Mouse (Mus musculus) heart, postnatal 14 days (tissue): Measurements from ENCODE around the gene Npas4. TPM values are rescaled to one million over a fixed set of nuclear protein-coding genes. Genes with fewer than 3 reads are reported as not detected.
"Not testable (repeated sequence)": the region's sequence is repeated elsewhere in the genome, so short reads cannot be mapped to it uniquely, and the experiment has no call there.

Experiments used
- DNase-seq, 2 experiments: peaks; one replicate each; pipeline ENCODE4 v3.0.0; 2021 to 2022
- intact Hi-C: fragments of 180-260 bp; cut with DNase I; formaldehyde crosslinking; loops from one replicate; pipeline ENCODE4 v1.15.1; 2025
- total RNA-seq, 2 experiments: library from RNA; stranded (reverse); gene quantifications; 2 replicates each; pipeline ENCODE4 v1.2.3; 2021

Gene Npas4
- total RNA-seq, 2 experiments from 2014 or later: not detected

DNA sequence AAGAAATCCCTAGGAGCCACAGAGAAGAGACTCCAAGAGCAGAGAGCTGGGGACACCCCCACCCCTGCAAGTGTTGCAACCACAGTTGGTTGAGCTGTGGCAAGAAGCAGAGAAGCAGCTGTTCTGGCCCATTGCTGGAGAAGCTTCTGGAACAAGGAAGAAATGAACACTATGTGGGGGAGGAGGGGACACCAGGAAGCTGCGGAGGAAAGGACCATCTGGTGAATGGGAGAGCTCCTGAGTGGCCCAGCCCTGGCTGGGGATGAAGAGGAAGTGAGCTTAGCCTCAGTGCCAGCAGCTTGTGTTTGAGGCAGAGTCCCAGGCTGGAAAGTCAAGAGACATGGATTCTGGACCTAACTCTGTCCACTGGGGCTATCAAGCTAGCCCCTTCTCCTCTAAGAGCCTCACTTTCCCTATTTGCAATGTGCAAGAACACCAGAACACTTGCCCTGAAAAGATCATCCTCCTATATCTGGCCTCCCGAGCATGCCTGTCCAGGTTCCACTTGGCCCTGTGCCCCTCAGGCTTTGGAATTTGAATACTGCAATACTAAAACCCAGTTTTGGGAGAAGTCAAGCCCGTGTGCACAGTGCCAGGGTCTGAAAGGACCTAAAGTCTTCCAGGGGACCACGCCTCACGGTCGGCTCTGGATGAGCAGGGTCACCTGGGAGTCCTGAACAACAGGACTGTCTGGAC lies 9.5 kb upstream of the Npas4 start:
- no peak for DNase-seq
- intact Hi-C loops: loop anchor here (5.0 kb wide), 1 partner anchor 372 kb away; the partner anchor contains the start of gene Rce1

DNA sequence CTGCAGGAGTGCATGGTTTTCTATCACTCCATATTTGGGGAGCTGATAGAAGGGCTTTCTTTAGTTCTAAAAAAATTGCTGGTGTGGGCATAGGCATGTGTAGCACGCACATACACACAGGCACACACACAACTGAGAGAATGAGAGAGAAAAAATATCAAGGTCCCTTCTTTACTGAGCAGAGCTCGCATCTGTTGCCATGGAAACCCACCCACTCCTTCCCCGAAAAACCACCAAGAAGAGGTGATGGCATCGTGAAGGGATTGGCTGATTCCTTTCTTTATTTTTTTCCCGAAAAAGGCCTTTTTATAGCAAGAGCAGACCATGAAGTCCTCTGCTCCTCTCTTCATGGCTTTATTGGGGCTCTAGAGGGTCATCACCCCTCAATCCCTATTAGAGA lies 3.9 kb upstream of the Npas4 start:
- DNase-seq: no peak
- intact Hi-C loops: no loop called here

- DNase-seq: peak; percentile 69 to 81
- intact Hi-C loops: no loop called here
These were observed 2.8 kb upstream of the Npas4 start for GRCm38 (mm10) chr19:4992904-4993303.

DNA sequence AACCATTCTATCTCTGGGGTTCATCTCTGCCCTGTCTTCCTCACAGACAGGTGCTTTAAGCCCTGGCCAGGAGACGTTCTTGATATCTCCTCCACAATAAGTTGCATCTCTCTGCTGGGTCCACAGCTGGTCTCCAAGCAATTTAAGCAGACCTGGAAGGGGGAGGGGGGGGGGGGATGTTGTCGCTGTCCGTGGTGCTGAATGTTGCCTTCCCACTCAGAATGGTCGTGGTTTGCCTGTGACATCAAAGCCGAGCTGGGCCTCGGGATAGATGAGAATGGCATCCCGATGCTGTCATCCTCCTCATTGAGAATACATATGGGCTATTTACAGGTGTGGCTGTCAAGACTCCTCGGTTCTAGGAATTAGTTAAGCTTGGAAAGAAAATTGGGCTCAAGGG lies 2.3 kb upstream of the Npas4 start:
- no peak for DNase-seq
- intact Hi-C loops: no loop called here

- DNase-seq: no peak
- intact Hi-C loops: no loop called here
These were observed 600 bp upstream of the Npas4 start for GRCm38 (mm10) chr19:4990716-4991115.

- DNase-seq: no peak
- intact Hi-C loops: no loop called here
These were observed 471 bp downstream of the Npas4 start for GRCm38 (mm10) chr19:4989434-4990255.

- intact Hi-C loops: no loop called here
- DNase-seq: peak; percentile 96 to 99
These were observed 1.1 kb downstream of the Npas4 start for GRCm38 (mm10) chr19:4989013-4989412.

DNA sequence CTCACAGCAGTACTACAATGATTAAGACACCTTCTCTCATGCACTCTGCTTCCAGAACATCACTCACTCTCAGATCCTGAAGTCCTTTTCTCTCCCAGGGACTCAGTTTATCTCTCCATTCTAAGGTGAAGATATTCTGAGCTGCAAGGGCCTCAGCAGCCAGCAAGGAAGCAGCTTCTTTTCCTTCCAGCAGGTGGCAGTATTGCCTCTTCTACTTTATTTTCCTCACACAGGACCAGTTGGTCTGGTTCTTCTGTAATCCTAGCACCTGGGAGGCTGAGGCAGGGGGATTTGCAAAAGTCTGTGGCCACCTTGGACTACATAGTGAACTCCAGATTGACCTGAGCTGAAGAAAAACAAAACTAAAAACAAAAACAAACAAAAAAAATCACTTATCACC lies 8.3 kb downstream of the Npas4 start:
- intact Hi-C loops: loop anchor here (1.0 kb wide), 1 partner anchor 21 kb away; no protein-coding TSS in a partner anchor
- DNase-seq: peak; percentile 31 to 61

DNA sequence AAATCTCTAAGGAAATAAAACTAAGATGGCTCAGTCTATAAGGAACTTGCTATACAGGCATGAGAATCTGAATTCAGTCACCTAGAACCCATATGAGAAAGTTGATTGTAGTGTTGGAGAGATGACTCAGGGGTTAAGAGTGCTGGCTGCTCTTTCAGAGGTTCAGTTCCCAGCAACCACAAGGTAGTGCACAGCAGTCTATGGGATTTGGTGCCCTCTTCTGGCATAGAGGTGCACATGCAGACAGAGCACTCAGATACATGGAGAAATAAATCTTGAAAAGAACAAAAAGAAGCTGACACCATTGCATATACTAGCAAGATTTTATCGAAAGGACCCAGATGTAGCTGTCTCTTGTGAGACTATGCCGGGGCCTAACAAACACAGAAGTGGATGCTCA lies 21.9 kb downstream of the Npas4 start:
- no peak for DNase-seq
- intact Hi-C loops: loop anchor here (5.0 kb wide), 1 partner anchor 216 kb away; no protein-coding TSS in a partner anchor

DNA sequence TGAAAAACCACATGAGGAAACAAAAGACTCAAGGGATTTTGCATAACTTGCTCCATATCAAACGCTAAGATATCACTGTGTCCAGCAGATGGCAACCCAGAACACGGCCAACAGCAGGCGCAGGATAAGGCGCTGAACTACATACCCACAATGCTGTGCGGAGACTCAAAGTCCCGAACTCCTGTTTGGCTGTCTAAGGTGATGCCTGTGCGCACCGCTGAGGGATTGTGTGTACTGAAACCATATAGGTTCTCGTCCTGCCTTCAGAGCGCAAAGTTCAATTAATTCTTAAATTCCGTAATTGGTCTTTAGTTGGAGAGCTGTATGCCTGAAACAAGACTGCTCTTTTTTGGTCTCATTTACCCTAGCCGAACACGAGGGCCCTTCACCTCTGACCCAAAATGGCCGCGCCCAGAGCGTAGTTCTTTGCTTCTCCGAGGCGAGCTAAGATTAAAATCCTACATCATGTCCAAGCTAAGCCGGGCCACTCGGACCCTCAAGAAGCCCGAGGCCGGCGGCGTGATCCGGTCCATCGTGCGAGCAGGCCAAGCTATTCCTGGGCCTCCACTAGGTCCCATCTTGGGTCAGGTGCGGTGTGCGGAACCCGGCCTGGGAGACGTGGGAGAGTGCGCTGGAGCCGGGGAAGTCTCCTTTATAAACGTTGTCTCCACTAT lies 28.1 kb downstream of the Npas4 start, which contains the start of gene Mrpl11:
Gene Mrpl11 (plus strand): TSS at position 220 of the 674 bp plus-strand sequence.
- DNase-seq: peak; percentile 86 to 88
- intact Hi-C loops: loop anchor here (2.0 kb wide), 1 partner anchor 335 kb away; no protein-coding TSS in a partner anchor

- DNase-seq, intact Hi-C loops: not testable (repeated sequence)
These were observed 41.5 kb downstream of the Npas4 start for GRCm38 (mm10) chr19:4948641-4949040.

DNA sequence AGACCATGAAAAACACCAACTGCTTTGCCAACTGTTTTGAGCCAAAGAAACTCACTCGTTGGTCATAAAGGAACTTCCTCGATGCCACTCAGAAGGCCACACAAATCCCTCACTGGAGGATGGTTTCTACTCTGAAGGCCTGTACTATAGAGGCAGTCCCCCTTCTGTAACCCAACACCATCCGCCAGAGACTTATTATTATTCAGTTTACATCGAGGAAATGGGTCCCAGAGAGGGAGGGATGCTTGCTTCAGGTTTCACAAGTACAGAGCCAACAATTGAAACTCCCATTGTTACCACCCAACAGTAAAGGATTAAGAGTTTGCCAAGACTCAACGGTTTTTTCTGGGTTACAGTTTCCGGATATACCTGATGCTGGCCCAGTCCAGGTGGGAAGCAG lies 44.6 kb downstream of the Npas4 start:
- intact Hi-C loops: no loop called here
- no peak for DNase-seq

- intact Hi-C loops: no loop called here
- peak; percentile 7 to 12 for DNase-seq
These were observed 46.9 kb downstream of the Npas4 start for GRCm38 (mm10) chr19:4943253-4943588.

DNA sequence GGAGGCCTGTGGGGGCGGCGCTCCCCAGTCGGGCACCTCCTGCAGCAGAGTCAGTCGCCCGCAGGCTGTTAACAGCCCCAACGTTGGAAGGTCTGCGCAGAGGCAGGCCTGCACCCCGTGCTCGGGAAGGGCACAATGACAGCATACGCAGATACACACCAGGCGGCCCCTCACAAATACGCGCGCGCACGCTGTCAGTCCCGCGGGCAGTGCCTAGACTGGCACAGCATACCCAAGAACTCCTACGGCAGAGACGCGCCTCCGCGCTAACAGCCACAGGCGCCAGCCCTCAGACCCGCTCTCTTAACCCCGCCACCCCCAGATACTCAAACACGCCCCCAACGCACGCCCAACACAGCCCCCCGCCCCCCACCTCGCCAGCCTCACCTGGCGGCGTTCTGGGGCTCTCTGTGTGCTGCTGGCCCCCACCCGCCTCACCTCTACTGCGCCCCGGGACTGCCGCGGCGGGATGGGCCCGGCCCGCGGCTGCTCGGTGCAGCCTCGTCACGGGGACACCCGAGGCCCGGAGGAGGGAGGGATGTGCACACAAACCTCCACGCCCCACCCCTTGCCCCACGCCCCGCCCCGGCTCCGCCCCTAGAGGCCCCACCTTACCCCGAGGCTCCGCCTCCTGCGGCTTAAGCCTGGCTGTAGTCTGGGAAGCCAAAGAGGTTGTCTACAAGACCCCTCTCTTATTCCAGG lies 47.4 kb downstream of the Npas4 start, which contains the start of gene Peli3:
Gene Peli3 (minus strand): TSS at position 577 of the 702 bp plus-strand sequence.
- intact Hi-C loops: no loop called here
- DNase-seq: peak; percentile 81 to 82

DNA sequence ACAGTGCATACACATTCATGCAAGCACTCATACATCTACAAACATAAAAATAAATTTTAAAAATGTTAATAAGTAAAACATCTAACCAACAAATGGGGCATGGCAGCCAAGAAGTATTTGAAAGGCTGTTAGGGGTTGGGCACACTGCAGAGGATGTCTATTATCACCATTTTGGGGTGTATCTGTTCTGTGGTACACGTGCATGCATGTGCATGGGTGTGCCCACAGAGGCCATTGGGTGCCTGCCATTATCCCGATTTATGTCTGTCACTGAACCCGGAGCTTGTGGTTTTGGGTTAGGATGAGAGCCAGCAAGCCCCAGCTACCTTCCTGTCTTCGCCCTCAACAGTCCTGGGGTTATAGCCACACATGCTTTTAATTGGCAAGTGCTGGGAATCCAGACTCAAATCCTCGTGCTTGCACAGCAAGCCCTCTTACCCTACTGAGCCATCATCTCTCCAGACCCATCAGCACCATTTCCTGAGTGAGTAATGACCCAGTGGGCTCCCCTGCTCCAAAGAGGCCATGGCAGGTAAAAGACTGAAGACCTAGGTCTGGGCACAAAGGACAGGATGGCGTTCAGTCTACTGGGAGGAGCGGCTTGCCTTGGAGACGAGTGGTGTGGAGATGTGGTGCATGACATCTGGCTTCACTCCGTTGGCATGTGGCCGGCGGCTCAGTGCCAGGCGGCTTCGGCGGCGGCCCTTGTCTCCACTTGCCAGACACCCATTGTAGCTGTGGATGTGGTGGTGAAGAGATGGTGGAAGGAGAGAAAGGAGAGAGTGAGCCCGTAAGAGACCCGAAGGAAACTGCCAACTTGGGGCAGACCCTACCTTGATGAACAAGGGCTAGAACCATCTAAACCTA lies 52.4 kb downstream of the Npas4 start:
- DNase-seq: peak in 1 of 2 experiments; percentile 16

GRCm38 (mm10) chr19:4936896-4937295 lies 53.2 kb downstream of the Npas4 start:
- intact Hi-C loops: no loop called here

More for the DNA sequence above, 52.4 kb downstream of the Npas4 start:
- intact Hi-C loops: no loop called here

More at GRCm38 (mm10) chr19:4936896-4937295, 53.2 kb downstream of the Npas4 start:
- DNase-seq: no peak
